Mouse (Mus musculus) midbrain, postnatal 0 days (tissue): Measurements from ENCODE around the gene Zc3h12a. TPM values are rescaled to one million over a fixed set of nuclear protein-coding genes. Genes with fewer than 3 reads are reported as not detected.

ENCODE experiments used
- ATAC-seq: fragments of 200-750 bp; cut with Nextera tagmentation; 2 replicates; pipeline ENCODE4 v1.8.0; 2017; ENCODE audit warnings: moderate number of reproducible peaks, mild to moderate bottlenecking, moderate TSS enrichment, moderate library complexity; ENCODE audit not compliant: low FRiP score
- DNase-seq: peaks from one replicate; pipeline ENCODE4 v3.0.0-alpha.2; 2015; ENCODE audit warnings: low spot score
- H3K27ac ChIP-seq: fragments of 300-500 bp; sonication (generic); 2 replicates; pipeline ENCODE4 v1.5.1; 2014; ENCODE audit warnings: low read depth, mild to moderate bottlenecking, low read length, mixed read lengths
- H3K27me3 ChIP-seq: fragments of 300-500 bp; sonication (generic); 2 replicates; pipeline ENCODE4 v1.6.1; 2014; ENCODE audit warnings: low read length, control low read depth, mixed read lengths; ENCODE audit not compliant: insufficient read depth
- H3K36me3 ChIP-seq: fragments of 300-500 bp; sonication (generic); 2 replicates; pipeline ENCODE4 v1.6.1; 2014; ENCODE audit warnings: low read length, control low read depth, mixed read lengths; ENCODE audit not compliant: insufficient read depth
- H3K4me1 ChIP-seq: fragments of 300-500 bp; sonication (generic); 2 replicates; pipeline ENCODE4 v1.6.1; 2014; ENCODE audit warnings: mild to moderate bottlenecking, control low read depth, antibody characterized with exemption, low read length, mixed read lengths; ENCODE audit not compliant: insufficient read depth
- H3K4me2 ChIP-seq: fragments of 300-500 bp; sonication (generic); 2 replicates; pipeline ENCODE4 v1.6.1; 2014; ENCODE audit warnings: low read depth, mild to moderate bottlenecking, low read length, mixed read lengths; ENCODE audit not compliant: poor library complexity, severe bottlenecking
- H3K4me3 ChIP-seq: fragments of 300-500 bp; sonication (generic); 2 replicates; pipeline ENCODE4 v1.5.1; 2014; ENCODE audit warnings: low read depth, mild to moderate bottlenecking, low read length, moderate library complexity
- H3K9ac ChIP-seq: fragments of 300-500 bp; sonication (generic); replicated peaks from 2 replicates; pipeline ENCODE4 v1.6.1; 2014; ENCODE audit warnings: mild to moderate bottlenecking, low read length, moderate library complexity, mixed read lengths; ENCODE audit not compliant: poor library complexity, severe bottlenecking
- H3K9me3 ChIP-seq: fragments of 300-500 bp; sonication (generic); 2 replicates; pipeline ENCODE4 v1.6.1; 2016; ENCODE audit warnings: low read length, control low read depth
- CTCF ChIP-seq: IDR thresholded peaks from 2 replicates; pipeline ENCODE4 v1.5.1; 2016; ENCODE audit warnings: antibody characterized with exemption, mild to moderate bottlenecking
- WGBS: fragments of 180-500 bp; shearing (Covaris S2); extraction: QIAGEN DNeasy Blood & Tissue Kit; methylation state at CpG from one replicate; pipeline ENCODE4 v1.1.7; 2014; 5-methylcytosine and 5-hydroxymethylcytosine counted together
- polyA plus RNA-seq: library from polyadenylated mRNA; unstranded; fragments of >200 nt; fragmentation: Nextera tagmentation; extraction: Ambion mirVana; gene quantifications from 2 replicates; pipeline ENCODE4 v1.2.1, GENCODE M21; 2015
- total RNA-seq: library from RNA; depleted of rRNA; stranded (reverse); fragments of >200 nt; gene quantifications from 2 replicates; pipeline ENCODE4 v1.2.3, GENCODE M21; 2014; rRNA removed

Gene Zc3h12a
- total and polyA plus RNA-seq, 2 experiments from 2014 or later, result 0.12 to 0.88 TPM

- WGBS, result 98% methylated on average over 2 of the region's 2 CpGs
- no peaks in the 10 kb centered on the region for H3K27me3 ChIP-seq
- no peak overlapping the region for H3K4me3 ChIP-seq
- no peaks in the 10 kb centered on the region for H3K9me3 ChIP-seq
- ATAC-seq, result no peak
- no peak overlapping the region for H3K9ac ChIP-seq
- TF ChIP-seq CTCF, result no peak
- peaks cover 26% of the 10 kb centered on the region for H3K36me3 ChIP-seq
- H3K4me2 ChIP-seq, result no peak overlapping the region
- no peaks in the 10 kb centered on the region for H3K4me1 ChIP-seq
- no peak for DNase-seq
- H3K27ac ChIP-seq, result no peak overlapping the region
These were observed 48.9 kb downstream of the Zc3h12a start for GRCm38 (mm10) chr4:125078698-125079097.

GRCm38 (mm10) chr4:125077700-125078099, 49.9 kb downstream of the Zc3h12a start:
- H3K4me2 ChIP-seq, result no peak overlapping the region
- ATAC-seq (no peak), DNase-seq (no peak)
- no peak overlapping the region for H3K27ac ChIP-seq
- H3K36me3 ChIP-seq, result peaks cover 36% of the 10 kb centered on the region
- no peak overlapping the region for H3K4me3 ChIP-seq
- H3K4me1 ChIP-seq, result no peaks in the 10 kb centered on the region
- no peak overlapping the region for H3K9ac ChIP-seq
- 88% methylated on average over 2 of the region's 2 CpGs for WGBS
- no peak for TF ChIP-seq CTCF
- H3K9me3 ChIP-seq, result no peaks in the 10 kb centered on the region
- no peaks in the 10 kb centered on the region for H3K27me3 ChIP-seq

Other genes starting within 250 kb of the Zc3h12a start
- 43.4 and 50.1 TPM in 2 replicates for gene Epha10, start 246.9 kb downstream of the Zc3h12a start, total RNA-seq
- 14.8 and 15.3 TPM in 2 replicates for gene Epha10, start 246.9 kb downstream of the Zc3h12a start, polyA plus RNA-seq
- gene 9930104L06Rik, start 190.8 kb downstream of the Zc3h12a start, total RNA-seq, result 15.6 and 21.7 TPM in 2 replicates
- 8.9 and 9.3 TPM in 2 replicates for gene 9930104L06Rik, start 190.8 kb downstream of the Zc3h12a start, polyA plus RNA-seq
- 3.0 and 6.3 TPM in 2 replicates for gene Cdca8, start 188.5 kb downstream of the Zc3h12a start, total RNA-seq
- 10.3 and 14.8 TPM in 2 replicates for gene Cdca8, start 188.5 kb downstream of the Zc3h12a start, polyA plus RNA-seq
- 2.5 and 3.0 TPM in 2 replicates for gene Rspo1, start 141.4 kb downstream of the Zc3h12a start, total RNA-seq
- gene Rspo1, start 141.4 kb downstream of the Zc3h12a start, polyA plus RNA-seq, result 1.2 and 1.8 TPM in 2 replicates
- gene Gnl2, start 111.3 kb downstream of the Zc3h12a start, total RNA-seq, result 51.8 and 57.3 TPM in 2 replicates
- gene Gnl2, start 111.3 kb downstream of the Zc3h12a start, polyA plus RNA-seq, result 72.5 and 77.5 TPM in 2 replicates
- 0.47 and 3.1 TPM in 2 replicates for gene Dnali1, start 62.1 kb downstream of the Zc3h12a start, total RNA-seq
- 1.3 TPM in 2 replicates for gene Dnali1, start 62.1 kb downstream of the Zc3h12a start, polyA plus RNA-seq
- 33.5 and 35.1 TPM in 2 replicates for gene Snip1, start 61.2 kb downstream of the Zc3h12a start, total RNA-seq
- 16.0 and 17.1 TPM in 2 replicates for gene Snip1, start 61.2 kb downstream of the Zc3h12a start, polyA plus RNA-seq
- 82.6 and 95.2 TPM in 2 replicates for gene Meaf6, start 42.7 kb downstream of the Zc3h12a start, total RNA-seq
- gene Meaf6, start 42.7 kb downstream of the Zc3h12a start, polyA plus RNA-seq, result 139 and 170 TPM in 2 replicates